In genomic region chr1:135562982-135563650, GRCm38 (mm10) we compare ENCODE assay signal across 10 mouse cellular contexts. TPM values are rescaled to one million over a fixed set of nuclear protein-coding genes. Genes with fewer than 3 reads are reported as not detected.
DNase-seq lines count a peak whose midpoint lies in the region; ATAC-seq lines count a peak whose summit lies in the region.
"Had no signal": no experiment of that assay in that cellular context is flagged by ENCODE, and none has a peak within 500 bp of the region (broad histone marks: within the 10 kb centered on the region; RNA-seq: fewer than 3 reads in every experiment).

No protein-coding gene starts in this region.

- WGBS in hindbrain, embryonic 13.5 days: 64% methylated on average over 8 of the region's 8 CpGs
- 57% methylated on average over 8 of the region's 8 CpGs for WGBS in hindbrain, embryonic 12.5 days
- 75% methylated on average over 8 of the region's 8 CpGs for WGBS in neural tube, embryonic 15.5 days
- 55% methylated on average over 8 of the region's 8 CpGs for WGBS in stomach, embryonic 16.5 days

- no peak for ATAC-seq in hindbrain, embryonic 13.5 days (ENCODE audit: low FRiP score)
- no peak for ATAC-seq in hindbrain, embryonic 12.5 days (ENCODE audit: low FRiP score)
- no peak for ATAC-seq in neural tube, embryonic 15.5 days (ENCODE audit: low FRiP score)
- ATAC-seq in stomach, embryonic 16.5 days (ENCODE audit: insufficient read depth, low FRiP score): no peak
- ATAC-seq: Patski had no signal

- no peaks in the 10 kb centered on the region for H3K9me3 ChIP-seq in hindbrain, embryonic 13.5 days
- H3K9me3 ChIP-seq in hindbrain, embryonic 12.5 days (replicated peaks): no peaks in the 10 kb centered on the region
- H3K9me3 ChIP-seq in neural tube, embryonic 15.5 days (replicated peaks): no peaks in the 10 kb centered on the region
- no peaks in the 10 kb centered on the region for H3K9me3 ChIP-seq in stomach, embryonic 16.5 days (replicated peaks; ENCODE audit: control insufficient read depth, low read length)

- H3K4me2 ChIP-seq in hindbrain, embryonic 13.5 days: no peak overlapping the region
- no peak overlapping the region for H3K4me2 ChIP-seq in hindbrain, embryonic 12.5 days (replicated peaks)
- H3K4me2 ChIP-seq in neural tube, embryonic 15.5 days: no peak overlapping the region
- H3K4me2 ChIP-seq in stomach, embryonic 16.5 days (ENCODE audit: low read depth, low read length): no peak overlapping the region

- DNase-seq in neural tube, embryonic 10.5 days (ENCODE audit: extremely low spot score, low spot score): no peak
- DNase-seq in kidney, adult 9 months: peak; percentile 33
- DNase-seq in right cerebral cortex, postnatal 14 days: no peak
- DNase-seq: cerebellum, adult 9-11 months; spleen, adult 18-20 months had no signal

- 0 out of 2 replicates have a peak overlapping the region, but pooled peaks have one; percentile 2 for H3K9ac ChIP-seq in hindbrain, embryonic 13.5 days
- H3K9ac ChIP-seq in hindbrain, embryonic 12.5 days: no peak overlapping the region
- no peak overlapping the region for H3K9ac ChIP-seq in neural tube, embryonic 15.5 days (replicated peaks)
- 0 out of 2 replicates have a peak overlapping the region, but pooled peaks have one; percentile 9 for H3K9ac ChIP-seq in stomach, embryonic 16.5 days (ENCODE audit: low read length)

- peaks cover 3% of the 10 kb centered on the region; the same call in 1 of the 2 replicates for H3K36me3 ChIP-seq in hindbrain, embryonic 13.5 days
- 0 out of 2 replicates have a peak, but pooled peaks cover 5% of the 10 kb centered on the region for H3K36me3 ChIP-seq in hindbrain, embryonic 12.5 days
- no peaks in the 10 kb centered on the region for H3K36me3 ChIP-seq in neural tube, embryonic 15.5 days
- H3K36me3 ChIP-seq in stomach, embryonic 16.5 days (ENCODE audit: control insufficient read depth, insufficient read depth, low read length): no peaks in the 10 kb centered on the region

- no peak overlapping the region for H3K4me3 ChIP-seq in hindbrain, embryonic 13.5 days
- no peak overlapping the region for H3K4me3 ChIP-seq in hindbrain, embryonic 12.5 days
- no peak overlapping the region for H3K4me3 ChIP-seq in neural tube, embryonic 15.5 days (replicated peaks)
- H3K4me3 ChIP-seq in stomach, embryonic 16.5 days (replicated peaks; ENCODE audit: low read length): no peak overlapping the region

- peaks cover 86% of the 10 kb centered on the region for H3K4me1 ChIP-seq in hindbrain, embryonic 13.5 days (replicated peaks)
- H3K4me1 ChIP-seq in hindbrain, embryonic 12.5 days: peaks cover 55% of the 10 kb centered on the region
- H3K4me1 ChIP-seq in neural tube, embryonic 15.5 days: peaks cover 71% of the 10 kb centered on the region
- peaks cover 32% of the 10 kb centered on the region for H3K4me1 ChIP-seq in stomach, embryonic 16.5 days (ENCODE audit: control insufficient read depth, insufficient read depth, low read length)

- H3K27me3 ChIP-seq in hindbrain, embryonic 13.5 days: no peaks in the 10 kb centered on the region
- no peaks in the 10 kb centered on the region for H3K27me3 ChIP-seq in hindbrain, embryonic 12.5 days
- no peaks in the 10 kb centered on the region for H3K27me3 ChIP-seq in neural tube, embryonic 15.5 days (replicated peaks)
- H3K27me3 ChIP-seq in stomach, embryonic 16.5 days (ENCODE audit: control insufficient read depth, insufficient read depth, low read length): no peaks in the 10 kb centered on the region
- H3K27me3 ChIP-seq: Patski had no signal

- H3K27ac ChIP-seq in hindbrain, embryonic 13.5 days: peak overlapping the region; percentile 89
- H3K27ac ChIP-seq in hindbrain, embryonic 12.5 days: no peak overlapping the region
- peak overlapping the region; percentile 80 for H3K27ac ChIP-seq in neural tube, embryonic 15.5 days (replicated peaks)
- 0 out of 2 replicates have a peak overlapping the region, but pooled peaks have one; percentile 17 for H3K27ac ChIP-seq in stomach, embryonic 16.5 days (ENCODE audit: low read length)

RNA-seq across cellular contexts. Expression of gene Nav1, which starts 44.0 kb away (rescaled TPM):
- 42.3 and 42.6 TPM in 2 replicates for polyA plus RNA-seq in hindbrain, embryonic 13.5 days (2015; fragmentation: Nextera tagmentation; extraction: Ambion mirVana)
- polyA plus RNA-seq in hindbrain, embryonic 12.5 days (2016; fragmentation: Nextera tagmentation; extraction: Ambion mirVana): 35.9 and 41.0 TPM in 2 replicates
- 40.8 and 44.1 TPM in 2 replicates for polyA plus RNA-seq in neural tube, embryonic 15.5 days (2015; fragmentation: Nextera tagmentation; extraction: Ambion mirVana)
- polyA plus RNA-seq in stomach, embryonic 16.5 days (2015; fragmentation: Nextera tagmentation; extraction: Ambion mirVana): 11.2 and 12.9 TPM in 2 replicates

Comparison
In these comparisons a context has a peak if more than half of its experiments do, and no peak if none do; other contexts are left out.
1. H3K9ac ChIP-seq: peak in hindbrain, embryonic 13.5 days (single experiment) and stomach, embryonic 16.5 days (single experiment); none in hindbrain, embryonic 12.5 days (single experiment) and neural tube, embryonic 15.5 days (single experiment).